Mouse (Mus musculus) heart, postnatal 36 days (tissue): ENCODE data around the gene Tnrc6c. TPM values are rescaled to one million over a fixed set of nuclear protein-coding genes. Genes with fewer than 3 reads are reported as not detected.

Experiments used
- DNase-seq, 2 experiments: peaks; one replicate each; pipeline ENCODE4 v3.0.0; 2021 to 2022
- intact Hi-C: fragments of 180-260 bp; cut with DNase I; formaldehyde crosslinking; loops from one replicate; pipeline ENCODE4 v1.15.1; 2025
- total RNA-seq, 2 experiments: library from RNA; stranded (reverse); gene quantifications; 2 replicates each; pipeline ENCODE4 v1.2.3; 2021

Gene Tnrc6c
- total RNA-seq, 2 experiments from 2014 or later, result 28.1 to 34.1 TPM

GRCm38 (mm10) chr11:117667825-117668224, 13.7 kb downstream of the Tnrc6c start:
- no peak for DNase-seq
- intact Hi-C loops, result no loop called here

- DNase-seq, result no peak
- intact Hi-C loops, result no loop called here
These were observed 17.5 kb downstream of the Tnrc6c start for GRCm38 (mm10) chr11:117671626-117672025.

GRCm38 (mm10) chr11:117674531-117674930, 20.4 kb downstream of the Tnrc6c start:
- no peak for DNase-seq
- intact Hi-C loops, result no loop called here

DNA sequence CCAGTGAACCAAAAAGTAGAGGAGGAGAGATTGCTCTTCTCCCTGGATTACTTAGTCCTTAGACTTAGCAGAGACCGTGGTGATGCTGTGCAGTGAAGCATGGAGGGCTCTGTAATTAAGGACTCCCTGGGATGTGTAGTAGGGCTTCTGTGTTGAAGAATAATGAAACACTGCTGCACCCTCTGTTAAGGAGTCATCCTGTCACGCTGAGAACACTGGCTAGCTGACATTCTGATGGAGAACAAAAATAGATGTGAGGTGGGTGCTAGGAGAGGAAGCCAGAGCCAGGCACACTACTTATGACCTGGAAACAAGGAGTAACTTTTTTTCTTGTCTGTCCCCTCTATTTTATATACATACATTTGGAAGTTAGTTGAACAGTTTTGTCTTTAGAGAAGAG, 22.6 kb downstream of the Tnrc6c start:
- intact Hi-C loops, result no loop called here
- DNase-seq, result no peak

DNA sequence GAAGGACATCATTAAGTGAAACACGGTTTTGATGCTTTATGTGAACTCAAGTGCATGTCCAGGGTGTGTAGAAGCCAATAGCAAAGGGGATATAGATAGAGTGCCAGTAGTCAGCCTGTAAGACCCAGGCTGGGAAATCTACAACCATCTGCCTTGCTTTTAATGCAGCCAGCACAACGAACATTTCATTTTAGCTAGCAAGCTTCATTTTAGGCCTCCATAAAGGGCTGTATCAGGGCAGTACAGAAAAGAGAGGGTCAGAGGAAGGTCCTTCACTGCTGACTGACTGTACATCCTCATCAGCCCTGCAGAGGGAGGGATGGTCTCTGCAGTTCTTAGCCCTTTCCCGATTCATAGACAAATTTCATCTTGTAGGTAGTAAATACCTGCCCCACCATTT, 23.0 kb downstream of the Tnrc6c start:
- intact Hi-C loops, result no loop called here
- no peak for DNase-seq

GRCm38 (mm10) chr11:117677594-117677993, 23.5 kb downstream of the Tnrc6c start:
- intact Hi-C loops, result no loop called here
- no peak for DNase-seq

DNA sequence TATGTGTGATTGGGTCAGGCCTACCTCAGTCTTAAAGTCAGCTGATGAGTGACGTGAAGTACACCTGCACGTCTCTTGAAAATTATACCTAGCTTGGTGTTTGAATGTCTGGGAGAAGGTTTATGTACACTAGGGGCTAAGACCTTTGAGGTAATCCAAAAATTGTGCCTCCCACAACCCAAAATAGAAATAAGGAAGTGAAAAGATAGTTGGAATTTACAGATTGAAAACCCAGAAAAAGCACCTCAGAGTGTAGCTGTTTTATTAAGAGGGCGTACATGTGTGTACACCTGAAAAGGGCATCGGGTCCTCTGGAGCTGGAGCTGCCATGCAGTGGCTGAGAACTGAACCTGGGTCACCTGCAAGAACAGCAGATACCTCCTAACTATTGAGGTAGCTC, 24.1 kb downstream of the Tnrc6c start:
- DNase-seq, result no peak
- intact Hi-C loops, result no loop called here

- no peak for DNase-seq
- intact Hi-C loops, result no loop called here
These were observed 24.7 kb downstream of the Tnrc6c start for GRCm38 (mm10) chr11:117678740-117679139.

DNA sequence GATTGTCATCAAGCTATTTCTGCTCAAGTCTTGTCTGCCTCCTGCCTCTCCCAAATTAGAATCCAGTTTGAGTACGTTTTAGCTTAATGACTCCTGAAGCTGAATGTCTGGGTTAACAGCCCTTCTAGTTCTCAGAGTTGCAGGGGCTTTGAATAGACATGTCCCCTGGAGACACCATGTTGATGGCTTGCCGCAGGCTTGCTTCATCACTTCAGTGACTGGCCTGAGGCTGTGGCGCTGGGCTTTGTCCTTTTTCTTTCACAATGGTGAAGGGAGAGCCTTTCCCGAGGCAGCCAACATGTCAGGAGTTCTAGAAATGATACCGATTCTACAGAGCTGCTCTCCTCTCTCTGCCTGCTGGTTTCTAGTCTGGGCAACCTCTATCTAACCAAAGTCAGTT, 30.6 kb downstream of the Tnrc6c start:
- DNase-seq, result no peak
- intact Hi-C loops, result no loop called here

DNA sequence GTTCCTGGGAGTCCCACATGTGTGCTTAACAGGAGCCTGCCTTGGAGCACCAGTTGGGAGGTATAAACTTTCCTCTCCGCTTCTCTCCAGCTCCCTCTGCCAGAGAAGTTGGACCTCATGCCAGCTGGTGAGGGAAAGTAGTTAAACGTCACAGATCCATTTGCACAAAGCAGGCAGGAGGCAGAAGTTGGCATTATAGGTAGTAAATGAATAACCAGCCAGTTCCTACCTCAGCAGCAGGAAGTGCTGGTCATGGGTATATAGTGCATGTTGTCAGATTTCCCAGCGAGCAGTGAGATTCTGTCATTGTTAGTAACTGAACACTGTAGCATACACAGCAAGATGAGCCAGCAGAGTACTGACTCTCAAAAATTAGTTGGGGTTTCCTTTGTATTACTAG, 31.4 kb downstream of the Tnrc6c start:
- intact Hi-C loops, result no loop called here

GRCm38 (mm10) chr11:117686021-117686420, 31.9 kb downstream of the Tnrc6c start:
- DNase-seq, result no peak
- intact Hi-C loops, result no loop called here

More for the DNA sequence above, 31.4 kb downstream of the Tnrc6c start:
- no peak for DNase-seq

DNA sequence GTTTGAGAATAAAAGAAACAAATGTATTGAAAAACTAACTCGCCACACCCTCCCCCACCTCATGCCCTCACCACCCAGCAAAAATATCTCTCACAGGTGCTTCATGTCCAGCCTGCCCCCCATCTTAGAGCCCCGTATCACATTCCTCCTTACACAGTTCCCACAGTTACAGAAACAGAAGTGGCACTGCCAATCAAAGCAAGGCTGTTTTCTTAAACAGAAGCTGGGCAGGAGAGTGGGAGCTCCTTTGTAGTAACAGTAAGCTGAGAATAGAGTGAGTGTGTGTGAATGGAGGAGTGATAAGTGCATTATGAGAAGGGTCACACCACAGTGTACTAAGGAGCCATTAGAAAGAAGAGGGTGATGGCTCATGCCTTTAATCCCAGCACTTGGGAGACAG, 34.5 kb downstream of the Tnrc6c start:
- no peak for DNase-seq
- intact Hi-C loops, result no loop called here

DNA sequence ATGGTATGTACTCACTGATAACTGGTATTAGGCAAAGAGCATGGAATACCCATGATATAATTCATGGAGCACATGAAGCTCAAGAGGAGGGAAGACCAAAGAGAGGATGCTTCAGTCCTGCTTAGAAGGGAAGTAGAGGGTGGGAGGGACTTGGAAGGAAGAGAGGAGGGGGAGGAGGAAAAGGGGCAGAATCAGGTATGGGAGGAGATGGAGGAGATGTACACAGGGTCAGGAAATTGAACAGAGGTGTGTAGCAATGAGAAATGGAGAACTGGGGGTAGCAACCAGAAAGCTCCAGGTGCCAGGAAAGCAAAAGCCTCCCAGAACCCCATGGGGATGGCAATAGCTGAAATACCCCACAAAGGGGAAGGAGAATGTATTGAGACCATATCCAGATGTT, 37.2 kb downstream of the Tnrc6c start:
- no peak for DNase-seq
- intact Hi-C loops, result no loop called here

- intact Hi-C loops, result no loop called here
These were observed 40.0 kb downstream of the Tnrc6c start for GRCm38 (mm10) chr11:117694050-117694449.

GRCm38 (mm10) chr11:117696585-117696984, 42.5 kb downstream of the Tnrc6c start:
- DNase-seq, result no peak
- intact Hi-C loops, result no loop called here

More at GRCm38 (mm10) chr11:117694050-117694449, 40.0 kb downstream of the Tnrc6c start:
- DNase-seq, result no peak

DNA sequence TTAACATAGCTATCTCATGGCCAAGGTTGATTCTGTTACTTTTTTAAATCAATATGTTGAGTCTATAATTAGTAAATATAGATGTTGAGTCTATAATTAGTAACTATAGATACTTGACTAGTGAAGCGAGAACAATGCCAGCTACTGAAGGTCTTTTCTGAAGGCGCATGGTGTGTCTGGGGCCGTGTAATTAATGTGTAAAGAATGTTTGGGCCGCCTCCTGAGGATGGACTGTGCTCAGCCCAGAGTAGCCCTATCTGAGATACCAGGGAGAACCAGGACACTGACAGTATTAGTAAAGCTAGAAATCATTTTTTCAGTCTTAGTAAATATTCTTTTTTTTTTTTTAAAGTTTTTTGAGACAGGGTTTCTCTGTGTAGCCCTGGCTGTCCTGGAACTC, 46.8 kb downstream of the Tnrc6c start:
- intact Hi-C loops, result no loop called here
- DNase-seq, result no peak

DNA sequence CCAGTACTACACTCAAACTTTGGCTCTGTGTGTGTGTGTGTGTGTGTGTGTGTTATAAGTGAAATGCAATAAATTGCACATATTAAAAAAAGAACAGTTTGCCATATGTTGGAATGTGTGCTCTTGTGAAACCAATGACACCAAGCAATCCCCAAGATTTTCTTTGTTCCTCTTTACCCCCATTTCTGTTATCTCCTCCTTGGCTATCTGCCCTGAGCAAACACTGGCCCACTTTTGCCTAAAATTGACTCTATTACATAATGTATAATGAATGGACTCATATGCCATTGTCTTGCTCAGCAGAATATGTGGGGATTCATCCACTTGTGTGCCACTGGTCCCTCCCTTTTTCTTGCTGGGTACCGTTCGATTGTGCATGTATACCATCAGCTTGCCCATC, 52.2 kb downstream of the Tnrc6c start:
- DNase-seq, result no peak
- intact Hi-C loops, result loop anchor here (5.0 kb wide), 1 partner anchor 319 kb away; no protein-coding TSS in a partner anchor

GRCm38 (mm10) chr11:117707238-117707637, 53.1 kb downstream of the Tnrc6c start:
- intact Hi-C loops, result loop anchor here (5.0 kb wide), 1 partner anchor 320 kb away; no protein-coding TSS in a partner anchor
- DNase-seq, result no peak

DNA sequence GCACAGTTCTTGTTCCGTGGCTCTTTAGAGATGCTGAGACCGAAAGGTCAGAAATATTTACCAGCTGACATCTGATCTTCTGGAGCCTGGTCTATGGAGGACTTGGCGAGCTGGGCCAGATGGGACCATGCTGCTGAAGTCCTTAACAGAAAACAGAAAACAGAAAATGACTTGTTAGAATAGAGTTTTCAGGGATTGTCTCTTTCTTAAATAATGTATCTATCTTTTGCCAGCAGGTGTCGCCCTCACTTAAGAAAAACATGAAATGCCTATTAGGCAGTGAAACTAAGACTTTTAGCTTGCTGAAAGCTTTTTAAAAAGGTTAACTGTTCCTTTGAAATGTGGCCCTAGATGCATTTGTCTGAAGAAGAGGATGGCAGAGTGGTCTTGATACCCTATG, 55.2 kb downstream of the Tnrc6c start:
- intact Hi-C loops, result loop anchor here (5.0 kb wide), 1 partner anchor 322 kb away; no protein-coding TSS in a partner anchor
- DNase-seq, result peak; percentile 64 to 74

- DNase-seq, result peak; percentile 42 to 69
These were observed 56.8 kb downstream of the Tnrc6c start for GRCm38 (mm10) chr11:117710815-117711294.

GRCm38 (mm10) chr11:117712065-117712464, 58.0 kb downstream of the Tnrc6c start:
- intact Hi-C loops, result no loop called here
- no peak for DNase-seq

More at GRCm38 (mm10) chr11:117710815-117711294, 56.8 kb downstream of the Tnrc6c start:
- intact Hi-C loops, result loop anchor here (2.0 kb wide), 1 partner anchor 76 kb away; no protein-coding TSS in a partner anchor

- intact Hi-C loops, result no loop called here
- no peak for DNase-seq
These were observed 59.3 kb downstream of the Tnrc6c start for GRCm38 (mm10) chr11:117713375-117713774.

GRCm38 (mm10) chr11:117718838-117719237, 64.7 kb downstream of the Tnrc6c start:
- no peak for DNase-seq
- intact Hi-C loops, result no loop called here
